Mouse (Mus musculus) testis, adult 2 months (tissue): ENCODE measurements at regions not wholly inside any gene's neighbourhood (a gene's known extent, or its start where the extent isn't known, plus 50 kb on each side); places are given as distances from the start of the nearest gene placed in this dataset.

Experiments
- H3K27ac ChIP-seq: fragments of 200-500 bp; 2 replicates; pipeline ENCODE4 v1.5.1; 2012; ENCODE audit warnings: low read depth, low read length; ENCODE audit not compliant: control insufficient read depth, insufficient read depth
- H3K27me3 ChIP-seq: fragments of 200-500 bp; 2 replicates; pipeline ENCODE4 v1.6.1; 2012; ENCODE audit warnings: mild to moderate bottlenecking, low read length, moderate library complexity; ENCODE audit not compliant: control insufficient read depth, insufficient read depth
- H3K36me3 ChIP-seq: fragments of 200-500 bp; 2 replicates; pipeline ENCODE4 v1.6.1; 2012; ENCODE audit warnings: mild to moderate bottlenecking, low read length; ENCODE audit not compliant: control insufficient read depth, insufficient read depth
- H3K4me1 ChIP-seq: fragments of 200-500 bp; 2 replicates; pipeline ENCODE4 v1.6.1; 2012; ENCODE audit warnings: low read length; ENCODE audit not compliant: control insufficient read depth, insufficient read depth
- H3K4me3 ChIP-seq: fragments of 200-500 bp; 2 replicates; pipeline ENCODE4 v1.5.1; 2012; ENCODE audit warnings: low read depth, mild to moderate bottlenecking, low read length, moderate library complexity, mixed read lengths; ENCODE audit not compliant: control insufficient read depth
- CTCF ChIP-seq: fragments of 200-500 bp; IDR thresholded peaks from 2 replicates; pipeline ENCODE4 v1.5.1; 2012; ENCODE audit warnings: low read depth, mild to moderate bottlenecking, inconsistent platforms, low read length, moderate library complexity; ENCODE audit not compliant: control insufficient read depth, insufficient read depth, insufficient replicate concordance
- POLR2A ChIP-seq: fragments of 200-500 bp; IDR thresholded peaks from 2 replicates; pipeline ENCODE4 v1.6.1; 2012; ENCODE audit warnings: low read depth, mild to moderate bottlenecking, inconsistent platforms, low read length, moderate library complexity; ENCODE audit not compliant: control insufficient read depth

DNA sequence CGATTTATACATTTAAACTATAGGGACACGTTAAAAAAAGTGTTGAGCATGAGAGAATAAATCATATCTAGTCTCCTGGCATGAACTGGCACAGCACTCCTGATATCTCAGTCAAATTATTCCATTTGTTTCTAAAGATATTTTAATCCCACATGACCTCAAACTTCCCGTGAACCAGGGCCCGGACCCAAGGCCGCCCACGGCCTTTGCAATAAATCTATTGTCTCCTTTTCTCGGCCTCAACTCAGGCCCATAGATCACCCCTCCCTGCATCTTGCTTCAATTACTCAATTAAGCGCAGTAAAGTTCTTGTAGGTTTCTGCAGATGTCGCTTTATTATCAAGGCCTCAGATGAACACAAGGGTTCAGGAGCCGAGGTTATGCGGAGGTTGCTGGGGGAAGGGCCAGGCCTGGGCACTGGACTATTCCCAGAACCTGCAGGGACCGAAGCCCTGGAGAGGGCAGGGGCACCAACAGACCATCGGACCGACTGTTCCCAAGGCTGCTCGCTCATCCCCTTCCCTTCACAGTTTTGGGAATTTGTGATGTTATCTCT lies 233.4 kb downstream of the Emx2 start:
- Histone ChIP-seq H3K27ac (no peak overlapping the region), H3K27me3 (no peaks in the 10 kb centered on the region), H3K4me1 (no peaks in the 10 kb centered on the region), H3K4me3 (no peak overlapping the region), H3K36me3 (no peaks in the 10 kb centered on the region)
- TF ChIP-seq POLR2A = no peak
- TF ChIP-seq CTCF = no peak

DNA sequence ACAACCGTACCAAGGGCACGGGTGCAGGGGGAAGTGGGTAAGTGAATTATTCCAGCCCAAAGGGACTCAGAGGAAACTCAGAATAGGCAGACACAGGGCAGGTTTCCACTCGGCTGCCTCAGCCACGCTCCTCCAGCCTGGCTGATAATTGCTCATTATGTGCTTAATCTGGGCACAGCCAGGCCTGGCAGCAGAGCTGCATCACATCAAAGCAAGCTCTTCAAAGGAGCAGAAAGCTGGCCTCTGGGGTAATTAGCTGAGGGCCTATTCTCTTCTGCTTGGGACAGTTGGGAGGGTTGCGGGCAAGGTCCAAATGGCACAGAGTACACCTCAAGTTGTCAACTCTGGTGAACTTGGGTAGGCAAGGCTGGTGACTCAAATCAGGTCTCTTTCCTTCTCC lies 239.5 kb downstream of the Emx2 start:
- no peaks in the 10 kb centered on the region for H3K27me3 ChIP-seq
- TF ChIP-seq POLR2A (no peak), CTCF (no peak)

GRCm38 (mm10) chr19:59700187-59700586 lies 242.0 kb downstream of the Emx2 start:
- no peak overlapping the region for H3K27ac ChIP-seq
- no peaks in the 10 kb centered on the region for H3K4me1 ChIP-seq
- TF ChIP-seq POLR2A (no peak), CTCF (no peak)
- H3K27me3 ChIP-seq = no peaks in the 10 kb centered on the region
- no peak overlapping the region for H3K4me3 ChIP-seq
- no peaks in the 10 kb centered on the region for H3K36me3 ChIP-seq

More for the DNA sequence above, 239.5 kb downstream of the Emx2 start:
- Histone ChIP-seq H3K27ac (no peak overlapping the region), H3K4me1 (no peaks in the 10 kb centered on the region), H3K36me3 (no peaks in the 10 kb centered on the region), H3K4me3 (no peak overlapping the region)

- H3K36me3 ChIP-seq = no peaks in the 10 kb centered on the region
Observed at GRCm38 (mm10) chr19:59707106-59707505, 236.3 kb downstream of the Rab11fip2 start.

DNA sequence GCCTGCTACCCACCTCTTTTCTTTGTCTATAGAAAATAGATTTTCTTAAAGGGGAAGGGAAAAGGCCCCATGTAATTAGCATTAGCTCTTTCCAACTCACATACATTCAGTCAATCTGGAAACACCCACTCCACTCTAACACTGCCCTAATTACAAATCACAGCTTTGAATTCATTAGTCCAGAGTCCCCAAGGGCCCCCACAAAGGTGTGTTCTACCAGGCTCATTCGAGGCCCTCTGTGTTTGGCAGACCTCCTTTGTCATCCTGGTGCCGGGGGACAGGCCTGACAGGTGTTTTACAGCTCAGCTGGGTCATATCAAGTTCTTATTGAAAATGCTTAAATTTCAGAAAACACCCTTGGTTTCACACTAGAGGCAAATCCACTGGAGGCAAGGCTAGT lies 234.3 kb downstream of the Rab11fip2 start:
- Histone ChIP-seq H3K4me3 (no peak overlapping the region), H3K27ac (no peak overlapping the region), H3K36me3 (no peaks in the 10 kb centered on the region), H3K4me1 (no peaks in the 10 kb centered on the region), H3K27me3 (no peaks in the 10 kb centered on the region)
- TF ChIP-seq CTCF (no peak), POLR2A (no peak)

More at GRCm38 (mm10) chr19:59707106-59707505, 236.3 kb downstream of the Rab11fip2 start:
- no peak for TF ChIP-seq POLR2A
- TF ChIP-seq CTCF = no peak
- no peak overlapping the region for H3K27ac ChIP-seq
- H3K4me3 ChIP-seq = no peak overlapping the region
- H3K4me1 ChIP-seq = no peaks in the 10 kb centered on the region
- no peaks in the 10 kb centered on the region for H3K27me3 ChIP-seq

- Histone ChIP-seq H3K4me1 (no peaks in the 10 kb centered on the region), H3K27ac (no peak overlapping the region), H3K27me3 (no peaks in the 10 kb centered on the region), H3K4me3 (no peak overlapping the region), H3K36me3 (no peaks in the 10 kb centered on the region)
- TF ChIP-seq POLR2A = no peak
- no peak for TF ChIP-seq CTCF
Observed at GRCm38 (mm10) chr19:59715086-59715485, 228.4 kb downstream of the Rab11fip2 start.

- Histone ChIP-seq H3K27ac (no peak overlapping the region), H3K4me3 (no peak overlapping the region), H3K36me3 (no peaks in the 10 kb centered on the region), H3K27me3 (no peaks in the 10 kb centered on the region), H3K4me1 (no peaks in the 10 kb centered on the region)
- TF ChIP-seq POLR2A (no peak), CTCF (no peak)
Observed at GRCm38 (mm10) chr19:59717813-59718483, 225.5 kb downstream of the Rab11fip2 start.

DNA sequence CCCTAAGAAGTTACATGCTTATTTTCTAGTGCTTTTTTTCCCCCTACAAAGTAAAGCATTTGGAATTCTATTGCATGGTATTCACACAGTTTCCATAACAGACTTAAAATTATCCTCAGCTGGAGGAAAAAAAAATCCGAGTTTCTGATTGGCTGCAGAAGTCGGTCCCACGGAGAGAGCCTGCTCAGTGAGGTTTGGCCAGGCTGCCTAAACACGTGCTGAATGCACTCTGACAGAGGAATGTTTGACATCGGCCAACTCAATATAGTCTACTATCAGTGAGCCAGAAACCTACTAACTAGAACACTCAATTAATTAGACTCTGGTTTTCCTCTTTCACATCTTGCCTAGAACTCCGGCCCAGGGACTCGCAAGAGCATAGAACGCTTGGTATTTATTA lies 204.9 kb downstream of the Rab11fip2 start:
- no peaks in the 10 kb centered on the region for H3K27me3 ChIP-seq
- no peak for TF ChIP-seq POLR2A
- TF ChIP-seq CTCF = no peak

More for the DNA sequence above, 204.9 kb downstream of the Rab11fip2 start:
- Histone ChIP-seq H3K4me1 (no peaks in the 10 kb centered on the region), H3K4me3 (no peak overlapping the region), H3K36me3 (no peaks in the 10 kb centered on the region), H3K27ac (no peak overlapping the region)
